Mouse (Mus musculus) CH12.LX (cell line): ENCODE results near the gene Prkn.

ENCODE experiments used
- CTCF ChIP-seq, 2 experiments: IDR thresholded peaks in 1 of 2; conservative IDR thresholded peaks in 1 of 2; 2 replicates each; pipeline ENCODE4 v1.5.1; 2011 to 2012; ENCODE audit warnings: low read depth in 2 of 2, low read length in 2 of 2, improper control_type of control experiment in 1 of 2, inconsistent platforms in 1 of 2, mild to moderate bottlenecking in 1 of 2, moderate library complexity in 1 of 2
- NRF1 ChIP-seq: IDR thresholded peaks from 2 replicates; pipeline ENCODE4 v1.6.1; 2014; ENCODE audit warnings: low read depth, mild to moderate bottlenecking, inconsistent platforms, low read length, improper control_type of control experiment, moderate library complexity
- POLR2A ChIP-seq: IDR thresholded peaks from 2 replicates; pipeline ENCODE4 v1.6.1; 2011; ENCODE audit warnings: low read depth, mild to moderate bottlenecking, improper control_type of control experiment, low read length

GRCm38 (mm10) chr17:12062861-12063260 lies 1222.7 kb downstream of the Prkn start:
- no peak for TF ChIP-seq POLR2A
- no peak for TF ChIP-seq NRF1
- no peak for TF ChIP-seq CTCF (conservative IDR thresholded peaks at IDR 0.05 in 1 of 2, IDR thresholded peaks at IDR 0.05 in 1 of 2; ENCODE audit: low read depth in 2 of 2, low read length in 2 of 2)
